Mouse (Mus musculus): ENCODE data around the gene Mcidas.

DNA sequence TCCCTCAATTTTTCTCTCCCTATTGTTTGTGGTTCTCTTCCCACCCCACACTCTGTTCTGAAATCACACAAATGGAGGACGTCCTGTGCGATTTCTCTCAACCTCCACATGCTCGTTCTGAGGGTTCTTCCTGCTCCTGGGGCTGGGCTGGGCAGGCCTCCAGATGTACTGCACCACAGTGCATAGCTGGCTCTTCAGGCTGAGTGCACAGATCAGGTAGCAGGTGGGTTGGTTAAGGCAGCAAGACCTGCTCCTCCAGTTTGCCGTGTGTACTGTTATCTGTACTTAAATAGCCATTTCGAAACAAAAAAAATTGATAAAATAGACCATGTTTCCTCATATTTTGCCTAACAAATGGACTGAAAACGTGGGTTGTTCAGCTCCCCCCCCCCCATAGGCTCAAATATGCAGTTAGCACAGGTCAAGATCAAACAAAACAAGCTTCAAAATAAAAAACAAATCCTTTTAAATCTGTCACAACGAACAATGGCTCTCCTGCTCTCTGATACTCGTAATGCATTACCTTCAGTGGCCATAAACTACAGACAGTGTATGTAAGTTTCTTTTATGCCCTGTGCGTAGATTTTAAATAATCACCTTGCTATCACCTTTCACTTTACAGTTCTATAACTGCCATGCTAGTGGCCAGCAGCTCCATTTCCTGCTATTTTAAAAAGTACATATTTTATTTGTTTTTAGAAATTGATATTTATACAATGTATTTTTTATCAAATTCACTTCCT lies 7.1 kb downstream of the Mcidas start:
- TF ChIP-seq CTCF (IDR thresholded peaks at IDR 0.05; ENCODE audit: borderline replicate concordance, insufficient read depth, low read depth, low read length) (no peak), POLR2A (IDR thresholded peaks at IDR 0.05; ENCODE audit: borderline replicate concordance, insufficient read depth, low read length) (no peak)

All from cerebellum, adult 2 months (tissue).